Mouse (Mus musculus) gastrocnemius, postnatal 14 days (tissue): ENCODE results near the gene Hdac7. TPM values are rescaled to one million over a fixed set of nuclear protein-coding genes. Genes with fewer than 3 reads are reported as not detected.
"Not testable (repeated sequence)": the region's sequence is repeated elsewhere in the genome, so short reads cannot be mapped to it uniquely, and the experiment has no call there.

Source experiments
- DNase-seq: peaks from one replicate; pipeline ENCODE4 v3.0.0; 2021; ENCODE audit warnings: mixed read lengths
- intact Hi-C: fragments of 180-260 bp; cut with DNase I; formaldehyde crosslinking; loops from one replicate; pipeline ENCODE4 v1.15.1; 2025; ENCODE audit warnings: low total_unique reads
- long read RNA-seq, 2 experiments: library from polyadenylated mRNA; stranded (forward); transcript quantifications; one replicate each; pipeline ENCODE4 v2.0.0; 2021
- total RNA-seq, 2 experiments: library from RNA; stranded (reverse); gene quantifications; 2 replicates each; pipeline ENCODE4 v1.2.3; 2021

Hdac7 gene
- total RNA-seq, result 10 to 100 TPM; 18.2 to 23.3 TPM
- long read RNA-seq, experiment 1, full-length matches to known transcripts, result 2 of 35 reads
- long read RNA-seq, experiment 1, partial matches to known transcripts, result 19 of 35 reads
- long read RNA-seq, experiment 1, other reads (novel, unspliced or antisense), result 14 of 35 reads
- long read RNA-seq, experiment 2, partial matches to known transcripts, result 10 of 23 reads
- long read RNA-seq, experiment 2, other reads (novel, unspliced or antisense), result 12 of 23 reads

GRCm38 (mm10) chr15:97844037-97845034, at the start of gene Hdac7:
Hdac7 (minus strand) TSS chr15:97844502.
- DNase-seq, result peak; percentile 40
- intact Hi-C loops, result no loop called here

- DNase-seq, result no peak
- intact Hi-C loops, result no loop called here
Measured at GRCm38 (mm10) chr15:97892506-97892905, 48.2 kb upstream of the Hdac7 start.

- DNase-seq, result no peak
- intact Hi-C loops, result no loop called here
Measured at GRCm38 (mm10) chr15:97890450-97890849, 46.1 kb upstream of the Hdac7 start.

GRCm38 (mm10) chr15:97890017-97890416, 45.7 kb upstream of the Hdac7 start:
- intact Hi-C loops, result no loop called here
- DNase-seq, result no peak

GRCm38 (mm10) chr15:97887541-97888016, 43.3 kb upstream of the Hdac7 start:
- intact Hi-C loops, result no loop called here
- no peak for DNase-seq

- intact Hi-C loops, result no loop called here
Measured at GRCm38 (mm10) chr15:97881423-97881822, 37.1 kb upstream of the Hdac7 start.

GRCm38 (mm10) chr15:97880441-97880840, 36.1 kb upstream of the Hdac7 start:
- DNase-seq, result no peak
- intact Hi-C loops, result no loop called here

More at GRCm38 (mm10) chr15:97881423-97881822, 37.1 kb upstream of the Hdac7 start:
- DNase-seq, result no peak

- no peak for DNase-seq
- intact Hi-C loops, result no loop called here
Measured at GRCm38 (mm10) chr15:97878696-97879328, 34.5 kb upstream of the Hdac7 start.

- intact Hi-C loops, result no loop called here
Measured at GRCm38 (mm10) chr15:97875784-97876183, 31.5 kb upstream of the Hdac7 start.

GRCm38 (mm10) chr15:97873717-97874116, 29.4 kb upstream of the Hdac7 start:
- DNase-seq, result peak; percentile 47
- intact Hi-C loops, result no loop called here

More at GRCm38 (mm10) chr15:97875784-97876183, 31.5 kb upstream of the Hdac7 start:
- DNase-seq, result no peak

- DNase-seq, result no peak
- intact Hi-C loops, result no loop called here
Measured at GRCm38 (mm10) chr15:97872161-97872560, 27.9 kb upstream of the Hdac7 start.

GRCm38 (mm10) chr15:97871055-97872030, 27.0 kb upstream of the Hdac7 start:
- intact Hi-C loops, result no loop called here
- DNase-seq, result no peak

- DNase-seq, intact Hi-C loops: not testable (repeated sequence)
Measured at GRCm38 (mm10) chr15:97870116-97870515, 25.8 kb upstream of the Hdac7 start.

- intact Hi-C loops, result no loop called here
- no peak for DNase-seq
Measured at GRCm38 (mm10) chr15:97868985-97869384, 24.7 kb upstream of the Hdac7 start.

- intact Hi-C loops, result no loop called here
- DNase-seq, result no peak
Measured at GRCm38 (mm10) chr15:97865988-97866387, 21.7 kb upstream of the Hdac7 start.

GRCm38 (mm10) chr15:97865175-97865574, 20.9 kb upstream of the Hdac7 start:
- intact Hi-C loops, result no loop called here
- DNase-seq, result no peak

GRCm38 (mm10) chr15:97864361-97865045, 20.2 kb upstream of the Hdac7 start:
- intact Hi-C loops, result no loop called here
- no peak for DNase-seq

- DNase-seq, result no peak
- intact Hi-C loops, result no loop called here
Measured at GRCm38 (mm10) chr15:97863494-97863881, 19.2 kb upstream of the Hdac7 start.
